Mouse (Mus musculus) midbrain, embryonic 11.5 days (tissue): ENCODE results near the gene Slc15a4. TPM values are rescaled to one million over a fixed set of nuclear protein-coding genes. Genes with fewer than 3 reads are reported as not detected.

Experiments used
- ATAC-seq: fragments of 200-750 bp; cut with Nextera tagmentation; 2 replicates; pipeline ENCODE4 v1.8.0; 2017; ENCODE audit warnings: moderate TSS enrichment, moderate library complexity; ENCODE audit not compliant: low FRiP score
- DNase-seq: peaks from one replicate; pipeline ENCODE4 v3.0.0; 2015; ENCODE audit warnings: low spot score; ENCODE audit errors: missing footprints
- H3K27ac ChIP-seq: fragments of 300-500 bp; sonication (generic); 2 replicates; pipeline ENCODE4 v1.5.1; 2014; ENCODE audit warnings: low read depth, low read length
- H3K27me3 ChIP-seq: fragments of 300-500 bp; sonication (generic); 2 replicates; pipeline ENCODE4 v1.6.1; 2014; ENCODE audit warnings: mild to moderate bottlenecking, low read length, moderate library complexity, mixed read lengths; ENCODE audit not compliant: control insufficient read depth, insufficient read depth
- H3K36me3 ChIP-seq: fragments of 300-500 bp; sonication (generic); 2 replicates; pipeline ENCODE4 v1.6.1; 2014; ENCODE audit warnings: mild to moderate bottlenecking, low read length, moderate library complexity, mixed read lengths; ENCODE audit not compliant: control insufficient read depth, insufficient read depth
- H3K4me1 ChIP-seq: fragments of 300-500 bp; sonication (generic); 2 replicates; pipeline ENCODE4 v1.6.1; 2014; ENCODE audit warnings: low read length; ENCODE audit not compliant: control insufficient read depth, insufficient read depth
- H3K4me2 ChIP-seq: fragments of 300-500 bp; sonication (generic); 2 replicates; pipeline ENCODE4 v1.6.1; 2014; ENCODE audit warnings: mild to moderate bottlenecking, moderate library complexity
- H3K4me3 ChIP-seq: fragments of 300-500 bp; sonication (generic); 2 replicates; pipeline ENCODE4 v1.5.1; 2014; ENCODE audit warnings: low read depth, low read length
- H3K9ac ChIP-seq: fragments of 300-500 bp; sonication (generic); 2 replicates; pipeline ENCODE4 v1.6.1; 2014; ENCODE audit warnings: low read length
- H3K9me3 ChIP-seq: fragments of 300-500 bp; sonication (generic); 2 replicates; pipeline ENCODE4 v1.6.1; 2016; ENCODE audit warnings: low read length; ENCODE audit not compliant: control insufficient read depth
- WGBS: fragments of 180-500 bp; shearing (Covaris S2); extraction: QIAGEN DNeasy Blood & Tissue Kit; methylation state at CpG from one replicate; pipeline ENCODE4 v1.1.7; 2014; 5-methylcytosine and 5-hydroxymethylcytosine counted together
- polyA plus RNA-seq: library from polyadenylated mRNA; unstranded; fragments of >200 nt; fragmentation: Nextera tagmentation; extraction: Ambion mirVana; gene quantifications from 2 replicates; pipeline ENCODE4 v1.2.1, GENCODE M21; 2014

The Slc15a4 gene
- polyA plus RNA-seq, 1 experiment from 2014 or later = 23.1 TPM

- no peak overlapping the region for H3K27ac ChIP-seq
- H3K9me3 ChIP-seq = no peaks in the 10 kb centered on the region
- 66% methylated on average over 5 of the region's 5 CpGs for WGBS
- no peaks in the 10 kb centered on the region for H3K27me3 ChIP-seq
- no peak for ATAC-seq
- H3K4me3 ChIP-seq = no peak overlapping the region
- peaks cover 10% of the 10 kb centered on the region for H3K36me3 ChIP-seq
- no peak for DNase-seq
- no peak overlapping the region for H3K9ac ChIP-seq
- no peak overlapping the region for H3K4me2 ChIP-seq
- no peaks in the 10 kb centered on the region for H3K4me1 ChIP-seq
These were observed 40.3 kb downstream of the Slc15a4 start for GRCm38 (mm10) chr5:127592406-127592805.

GRCm38 (mm10) chr5:127587854-127588253 lies 44.8 kb downstream of the Slc15a4 start:
- Histone ChIP-seq H3K9me3 (no peaks in the 10 kb centered on the region), H3K27me3 (no peaks in the 10 kb centered on the region), H3K4me1 (no peaks in the 10 kb centered on the region), H3K4me3 (no peak overlapping the region), H3K36me3 (peaks cover 5% of the 10 kb centered on the region; the same call in 1 of the 2 replicates), H3K4me2 (no peak overlapping the region), H3K27ac (no peak overlapping the region), H3K9ac (no peak overlapping the region)
- ATAC-seq (no peak), DNase-seq (no peak)
- 73% methylated on average over 6 of the region's 6 CpGs for WGBS

DNA sequence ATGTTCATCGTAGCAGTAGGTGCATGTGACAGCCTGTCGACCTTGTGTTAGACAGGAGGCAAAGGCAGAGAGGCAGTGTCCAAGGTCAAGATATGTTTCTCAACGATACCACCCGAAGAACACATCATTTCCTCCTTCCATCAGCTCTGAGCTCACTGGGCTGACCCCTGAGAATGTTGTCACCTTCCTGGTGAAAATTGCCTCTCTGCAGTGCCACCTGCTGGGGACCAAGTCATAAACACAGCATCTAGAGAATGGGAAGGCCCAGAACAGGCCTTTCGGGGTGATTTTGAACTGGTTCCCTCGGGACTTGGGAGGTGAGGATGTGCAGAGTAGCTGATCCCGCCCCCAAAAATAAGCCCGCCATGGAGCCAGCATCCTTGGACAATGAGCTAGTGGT lies 49.0 kb downstream of the Slc15a4 start:
- ATAC-seq (no peak), DNase-seq (peak; percentile 64)
- no peak overlapping the region for H3K27ac ChIP-seq
- H3K36me3 ChIP-seq = no peaks in the 10 kb centered on the region
- 86% methylated on average over 8 of the region's 8 CpGs for WGBS
- no peak overlapping the region for H3K4me3 ChIP-seq
- no peak overlapping the region for H3K4me2 ChIP-seq
- no peak overlapping the region for H3K9ac ChIP-seq
- H3K4me1 ChIP-seq = no peaks in the 10 kb centered on the region
- no peaks in the 10 kb centered on the region for H3K9me3 ChIP-seq
- H3K27me3 ChIP-seq = no peaks in the 10 kb centered on the region

DNA sequence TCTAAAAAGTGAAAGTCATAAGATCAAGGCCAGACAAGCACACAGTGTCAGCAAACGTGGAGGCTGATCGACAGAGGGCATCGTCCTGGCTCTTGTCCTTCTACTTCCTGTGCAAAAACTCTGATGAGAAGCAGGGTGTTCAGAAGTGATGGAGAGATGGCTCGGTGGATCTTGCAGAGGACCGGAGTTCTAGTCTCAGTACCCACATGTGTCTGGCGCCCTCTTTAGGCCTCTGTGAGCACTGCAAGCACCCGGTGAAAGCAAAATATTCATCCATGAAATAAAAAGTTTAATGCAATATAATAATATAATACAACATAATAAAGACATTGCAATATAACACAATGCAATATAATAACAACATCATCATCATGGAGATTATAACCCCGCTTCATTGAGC lies 55.3 kb downstream of the Slc15a4 start:
- H3K4me1 ChIP-seq = no peaks in the 10 kb centered on the region
- peak; percentile 89 for DNase-seq

DNA sequence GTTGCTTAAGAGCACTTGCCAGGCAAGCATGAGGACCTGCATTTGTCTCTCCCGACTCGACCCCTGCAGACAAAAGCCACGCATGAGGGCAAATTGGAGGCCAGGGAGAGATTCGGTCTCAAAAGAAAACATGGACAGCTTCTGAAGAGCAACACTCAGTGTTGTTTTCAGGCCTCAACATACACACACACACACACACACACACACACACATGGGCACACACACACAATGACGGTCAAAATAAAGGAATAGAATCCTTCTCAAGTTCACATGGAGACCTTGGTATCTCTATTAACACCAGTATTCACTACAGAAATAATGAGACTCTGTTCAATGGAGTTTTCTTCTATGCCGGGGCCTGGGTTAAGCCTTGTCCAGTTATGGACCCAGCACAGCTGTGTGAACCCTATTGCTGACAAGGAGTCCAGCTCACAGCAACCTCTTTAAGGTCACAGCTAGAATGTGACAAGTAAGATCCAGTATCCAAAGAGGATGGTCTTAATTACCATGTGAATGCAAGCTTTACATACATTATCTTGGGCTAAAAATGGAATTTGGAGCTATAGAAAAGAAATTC lies 65.4 kb downstream of the Slc15a4 start:
- Histone ChIP-seq H3K4me1 (peaks cover 15% of the 10 kb centered on the region), H3K9me3 (no peaks in the 10 kb centered on the region), H3K27me3 (no peaks in the 10 kb centered on the region), H3K27ac (peak overlapping the region; percentile 42), H3K9ac (no peak overlapping the region), H3K36me3 (no peaks in the 10 kb centered on the region), H3K4me2 (no peak overlapping the region), H3K4me3 (no peak overlapping the region)
- 25% methylated on average over 6 of the region's 6 CpGs for WGBS
- DNase-seq (peak; percentile 87), ATAC-seq (peak; percentile 89)

More for the DNA sequence above, 55.3 kb downstream of the Slc15a4 start:
- no peaks in the 10 kb centered on the region for H3K36me3 ChIP-seq
- H3K9ac ChIP-seq = no peak overlapping the region
- no peak for ATAC-seq
- H3K27me3 ChIP-seq = no peaks in the 10 kb centered on the region
- no peaks in the 10 kb centered on the region for H3K9me3 ChIP-seq
- H3K27ac ChIP-seq = no peak overlapping the region
- WGBS = 57% methylated on average over 8 of the region's 8 CpGs
- H3K4me2 ChIP-seq = no peak overlapping the region
- H3K4me3 ChIP-seq = no peak overlapping the region

- Histone ChIP-seq H3K9ac (no peak overlapping the region), H3K27me3 (no peaks in the 10 kb centered on the region), H3K27ac (no peak overlapping the region), H3K36me3 (no peaks in the 10 kb centered on the region), H3K4me2 (no peak overlapping the region), H3K9me3 (no peaks in the 10 kb centered on the region), H3K4me3 (no peak overlapping the region), H3K4me1 (no peaks in the 10 kb centered on the region)
- DNase-seq (no peak), ATAC-seq (no peak)
- 89% methylated on average over 3 of the region's 3 CpGs for WGBS
These were observed 71.6 kb downstream of the Slc15a4 start for GRCm38 (mm10) chr5:127561086-127561485.

DNA sequence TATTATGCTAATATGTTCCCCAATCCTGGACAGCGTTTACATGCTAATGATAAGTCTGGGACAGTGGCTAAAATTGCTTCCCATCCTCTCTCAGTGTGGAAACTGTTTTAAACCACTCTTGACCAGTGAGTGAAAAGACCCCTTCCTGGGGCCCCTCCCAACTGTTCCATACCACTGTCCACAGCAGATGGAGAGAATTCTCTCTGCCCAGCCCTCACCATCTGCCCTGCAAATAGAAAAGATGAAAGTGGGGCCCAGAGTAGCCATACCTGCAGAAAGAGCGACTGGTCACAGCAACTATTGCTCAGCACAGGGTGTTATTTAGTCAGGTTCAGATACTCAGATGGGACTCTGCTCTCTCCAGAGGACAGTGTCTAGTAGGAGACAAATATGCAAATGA lies 84.6 kb downstream of the Slc15a4 start:
- H3K36me3 ChIP-seq = no peaks in the 10 kb centered on the region; the same call in 1 of the 2 replicates
- H3K4me2 ChIP-seq = no peak overlapping the region
- H3K4me3 ChIP-seq = no peak overlapping the region
- WGBS = 81% methylated on average over 2 of the region's 2 CpGs
- ATAC-seq = no peak
- H3K27ac ChIP-seq = no peak overlapping the region
- no peak overlapping the region for H3K9ac ChIP-seq
- no peaks in the 10 kb centered on the region for H3K9me3 ChIP-seq
- DNase-seq = no peak
- no peaks in the 10 kb centered on the region for H3K4me1 ChIP-seq
- H3K27me3 ChIP-seq = no peaks in the 10 kb centered on the region

DNA sequence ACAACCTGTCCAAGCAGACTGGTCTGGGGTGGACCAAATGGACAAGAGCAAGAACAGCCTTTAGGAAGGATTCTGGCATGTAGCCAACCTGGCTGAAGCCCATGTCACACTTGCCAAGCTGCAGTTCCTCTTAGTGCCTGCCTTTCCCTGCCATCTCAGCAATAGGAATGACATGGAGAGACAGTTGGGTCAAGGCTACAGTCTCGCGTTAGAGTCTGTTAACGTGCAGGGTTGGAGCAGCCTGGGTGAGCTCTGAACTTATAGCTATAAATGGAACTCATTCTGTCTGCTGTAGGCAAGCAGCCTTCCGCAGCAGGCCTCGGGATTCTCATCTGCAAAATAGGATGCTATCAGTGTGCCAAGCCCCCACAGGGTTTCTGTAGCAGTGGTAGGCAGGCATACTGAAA lies 86.1 kb downstream of the Slc15a4 start:
- ATAC-seq (no peak), DNase-seq (no peak)
- Histone ChIP-seq H3K9ac (no peak overlapping the region), H3K27me3 (no peaks in the 10 kb centered on the region), H3K4me1 (no peaks in the 10 kb centered on the region), H3K4me3 (no peak overlapping the region), H3K9me3 (no peaks in the 10 kb centered on the region), H3K36me3 (no peaks in the 10 kb centered on the region; the same call in 1 of the 2 replicates), H3K4me2 (no peak overlapping the region), H3K27ac (no peak overlapping the region)
- 93% methylated on average over 5 of the region's 5 CpGs for whole genome bisulfite sequencing
